Mouse (Mus musculus): Measurements from ENCODE around the gene Macrod2. TPM values are rescaled to one million over a fixed set of nuclear protein-coding genes. Genes with fewer than 3 reads are reported as not detected.

Macrod2 gene
- polyA plus RNA-seq, 1 experiment from 2014 or later = 65.9 TPM

DNA sequence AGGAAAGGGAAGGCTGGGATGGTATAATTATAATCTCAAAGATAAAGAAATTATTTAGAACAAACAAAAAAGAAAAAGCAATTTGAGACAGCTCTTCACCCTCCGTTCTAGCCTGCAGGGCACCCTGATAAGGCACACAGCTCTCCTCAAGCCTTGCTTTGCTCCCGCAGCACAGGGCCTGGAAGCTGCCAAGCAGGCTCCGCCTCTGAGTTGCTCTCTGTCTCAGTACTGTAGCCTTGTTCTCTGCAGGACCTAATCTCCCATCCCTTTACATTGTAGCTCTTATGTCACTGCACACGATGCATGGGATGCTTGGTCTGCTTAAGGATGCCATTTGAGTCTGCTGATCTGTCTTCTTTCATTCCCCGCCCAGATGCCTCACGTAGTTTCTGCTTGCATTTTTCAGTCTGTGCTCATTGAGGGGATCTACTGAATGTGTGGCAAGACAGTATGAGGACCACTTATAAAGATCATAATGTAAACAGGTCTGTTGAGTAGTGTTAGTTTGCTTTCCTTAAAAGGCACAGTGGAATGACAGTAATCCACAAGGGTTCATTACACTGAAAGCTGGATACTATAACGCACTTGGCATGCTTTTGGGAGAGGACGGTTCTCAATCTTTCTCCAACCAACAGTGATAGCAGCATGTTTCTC is 380.5 kb downstream of the Macrod2 start:
- no peak overlapping the region for H3K4me3 ChIP-seq (ENCODE audit: low read depth, low read length)
- WGBS = 77% methylated on average over 8 of the region's 8 CpGs
- no peak for ATAC-seq (ENCODE audit: low read depth)

DNA sequence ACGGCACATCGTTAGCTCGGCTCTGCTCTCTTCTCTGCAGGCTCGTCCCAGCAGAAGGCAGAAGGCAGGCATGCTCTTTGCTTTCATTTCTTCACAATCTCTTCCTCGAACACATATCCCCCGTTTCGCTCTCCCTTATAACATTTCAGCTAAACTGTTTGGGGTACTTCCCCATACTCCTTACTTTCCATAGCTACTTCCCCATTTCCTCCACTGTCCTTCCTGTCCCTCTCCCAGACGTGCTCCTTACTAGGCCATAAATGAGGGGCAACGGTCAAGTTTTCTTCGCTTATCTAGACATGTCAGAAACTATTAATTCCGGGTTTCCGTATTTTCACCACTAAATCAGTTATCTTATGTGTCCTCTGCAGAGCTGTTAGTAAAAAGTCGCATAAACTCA is 383.1 kb downstream of the Macrod2 start:
- WGBS = 89% methylated on average over 13 of the region's 13 CpGs
- H3K9ac ChIP-seq (replicated peaks; ENCODE audit: low read depth, low read length) = no peak overlapping the region
- no peaks in the 10 kb centered on the region for H3K36me3 ChIP-seq (ENCODE audit: control insufficient read depth, insufficient read depth, low read length)
- H3K4me1 ChIP-seq (ENCODE audit: control insufficient read depth, insufficient read depth, low read length) = no peaks in the 10 kb centered on the region
- no peak for ATAC-seq (ENCODE audit: low read depth)
- H3K4me3 ChIP-seq (ENCODE audit: low read depth, low read length) = no peak overlapping the region
- no peak overlapping the region for H3K27ac ChIP-seq (ENCODE audit: low read depth, low read length)
- H3K27me3 ChIP-seq (ENCODE audit: control insufficient read depth, insufficient read depth, low read length) = no peaks in the 10 kb centered on the region
- no peak overlapping the region for H3K4me2 ChIP-seq (ENCODE audit: low read depth, low read length)
- H3K9me3 ChIP-seq (ENCODE audit: control insufficient read depth, low read length) = no peaks in the 10 kb centered on the region

More for the DNA sequence above, 380.5 kb downstream of the Macrod2 start:
- Histone ChIP-seq H3K27ac (ENCODE audit: low read depth, low read length) (no peak overlapping the region), H3K36me3 (ENCODE audit: control insufficient read depth, insufficient read depth, low read length) (no peaks in the 10 kb centered on the region), H3K9me3 (ENCODE audit: control insufficient read depth, low read length) (no peaks in the 10 kb centered on the region), H3K27me3 (ENCODE audit: control insufficient read depth, insufficient read depth, low read length) (no peaks in the 10 kb centered on the region), H3K9ac (replicated peaks; ENCODE audit: low read depth, low read length) (no peak overlapping the region), H3K4me2 (ENCODE audit: low read depth, low read length) (no peak overlapping the region), H3K4me1 (ENCODE audit: control insufficient read depth, insufficient read depth, low read length) (no peaks in the 10 kb centered on the region)

DNA sequence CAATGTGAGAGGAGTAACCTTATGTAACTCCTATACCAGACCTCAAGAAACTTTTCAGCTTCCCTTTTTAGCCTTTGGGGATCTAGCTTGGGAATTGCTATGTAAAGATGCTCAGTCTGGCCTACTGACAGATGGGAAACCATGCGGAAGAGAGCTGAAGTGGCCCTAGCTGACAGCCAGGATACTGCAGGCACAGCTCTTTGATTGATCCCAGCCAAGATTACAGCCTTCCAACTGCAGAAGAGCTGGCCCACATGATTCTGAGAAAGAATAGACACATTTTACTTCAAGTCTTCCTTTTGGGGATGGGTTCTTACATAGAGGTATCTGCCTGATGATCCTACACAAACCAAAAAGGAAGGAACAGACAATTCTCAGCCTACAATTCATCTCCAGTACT is 387.9 kb downstream of the Macrod2 start:
- Histone ChIP-seq H3K4me1 (ENCODE audit: control insufficient read depth, insufficient read depth, low read length) (no peaks in the 10 kb centered on the region), H3K27me3 (ENCODE audit: control insufficient read depth, insufficient read depth, low read length) (no peaks in the 10 kb centered on the region), H3K27ac (ENCODE audit: low read depth, low read length) (no peak overlapping the region), H3K9ac (replicated peaks; ENCODE audit: low read depth, low read length) (no peak overlapping the region), H3K4me2 (ENCODE audit: low read depth, low read length) (no peak overlapping the region), H3K36me3 (ENCODE audit: control insufficient read depth, insufficient read depth, low read length) (no peaks in the 10 kb centered on the region), H3K9me3 (ENCODE audit: control insufficient read depth, low read length) (no peaks in the 10 kb centered on the region), H3K4me3 (ENCODE audit: low read depth, low read length) (no peak overlapping the region)
- no peak for ATAC-seq (ENCODE audit: low read depth)
- 70% methylated on average over 1 of the region's 1 CpGs for WGBS

- ATAC-seq (ENCODE audit: low read depth) = no peak
- H3K4me1 ChIP-seq (ENCODE audit: control insufficient read depth, insufficient read depth, low read length) = no peaks in the 10 kb centered on the region
- H3K9me3 ChIP-seq (ENCODE audit: control insufficient read depth, low read length) = no peaks in the 10 kb centered on the region
- H3K4me3 ChIP-seq (ENCODE audit: low read depth, low read length) = no peak overlapping the region
- 86% methylated on average over 2 of the region's 2 CpGs for WGBS
- no peaks in the 10 kb centered on the region for H3K36me3 ChIP-seq (ENCODE audit: control insufficient read depth, insufficient read depth, low read length)
- H3K9ac ChIP-seq (replicated peaks; ENCODE audit: low read depth, low read length) = no peak overlapping the region
- H3K27ac ChIP-seq (ENCODE audit: low read depth, low read length) = no peak overlapping the region
- H3K4me2 ChIP-seq (ENCODE audit: low read depth, low read length) = no peak overlapping the region
- no peaks in the 10 kb centered on the region for H3K27me3 ChIP-seq (ENCODE audit: control insufficient read depth, insufficient read depth, low read length)
Observed at GRCm38 (mm10) chr2:140784626-140785025, 389.5 kb downstream of the Macrod2 start.

DNA sequence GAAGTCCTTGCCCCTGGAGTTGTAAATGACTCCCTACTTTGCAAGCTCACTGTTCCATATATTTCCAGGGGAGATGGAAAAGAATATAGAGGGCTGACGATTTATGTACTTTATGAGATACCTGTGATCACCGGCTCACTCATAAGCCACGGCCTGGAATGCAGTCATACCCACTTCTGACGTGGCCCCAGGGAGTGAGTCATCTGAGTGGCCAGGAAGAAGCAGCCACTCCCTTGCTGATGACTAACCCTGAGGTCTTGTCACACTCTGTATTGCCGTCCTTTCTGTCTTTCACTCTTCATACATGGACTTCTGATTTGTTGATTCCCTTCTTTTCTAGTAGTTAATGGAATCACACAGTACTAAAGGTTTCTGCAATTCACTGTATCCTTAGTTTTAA is 395.3 kb downstream of the Macrod2 start:
- Histone ChIP-seq H3K27ac (ENCODE audit: low read depth, low read length) (no peak overlapping the region), H3K4me2 (ENCODE audit: low read depth, low read length) (no peak overlapping the region), H3K9ac (replicated peaks; ENCODE audit: low read depth, low read length) (no peak overlapping the region), H3K36me3 (ENCODE audit: control insufficient read depth, insufficient read depth, low read length) (no peaks in the 10 kb centered on the region), H3K9me3 (ENCODE audit: control insufficient read depth, low read length) (no peaks in the 10 kb centered on the region), H3K4me3 (ENCODE audit: low read depth, low read length) (no peak overlapping the region), H3K4me1 (ENCODE audit: control insufficient read depth, insufficient read depth, low read length) (no peaks in the 10 kb centered on the region), H3K27me3 (ENCODE audit: control insufficient read depth, insufficient read depth, low read length) (no peaks in the 10 kb centered on the region)
- no peak for ATAC-seq (ENCODE audit: low read depth)
- WGBS = 73% methylated on average over 5 of the region's 5 CpGs

DNA sequence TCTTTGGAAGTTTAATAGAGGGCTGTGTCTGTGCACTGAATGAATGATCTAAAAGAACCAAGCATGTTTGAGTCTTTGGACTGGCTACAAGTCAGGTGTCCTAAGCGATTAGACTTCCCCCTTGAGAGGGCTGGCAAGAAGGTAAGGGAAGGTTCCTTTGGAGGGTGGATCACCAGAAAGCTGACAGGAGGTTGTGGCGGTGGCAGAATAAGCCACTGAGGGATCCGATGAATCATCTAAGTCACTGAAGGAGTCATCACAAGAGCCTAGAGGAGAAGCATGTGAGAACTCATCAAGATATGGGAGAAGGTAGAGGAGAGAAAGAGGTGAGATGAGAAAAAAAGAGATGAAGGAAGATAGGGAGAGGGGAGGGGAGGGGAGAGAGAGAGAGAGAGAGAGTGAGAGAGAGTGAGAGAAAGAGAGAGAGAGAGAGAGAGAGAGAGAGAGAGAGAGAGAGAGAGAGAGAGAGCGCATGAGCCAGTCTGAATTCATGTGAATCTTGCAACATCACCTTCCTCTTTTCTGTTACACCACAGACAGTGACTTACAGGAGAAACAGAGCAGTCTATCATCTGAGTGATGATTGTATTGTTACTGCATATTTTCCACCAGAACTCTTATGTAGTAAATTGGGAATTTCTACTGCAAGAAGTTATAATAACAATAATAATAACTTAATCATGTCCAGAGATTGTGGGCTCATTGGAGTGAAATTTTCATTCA is 398.9 kb downstream of the Macrod2 start:
- 96% methylated on average over 4 of the region's 4 CpGs for WGBS
- no peak overlapping the region for H3K9ac ChIP-seq (replicated peaks; ENCODE audit: low read depth, low read length)
- no peaks in the 10 kb centered on the region for H3K27me3 ChIP-seq (ENCODE audit: control insufficient read depth, insufficient read depth, low read length)
- H3K4me1 ChIP-seq (ENCODE audit: control insufficient read depth, insufficient read depth, low read length) = no peaks in the 10 kb centered on the region
- H3K27ac ChIP-seq (ENCODE audit: low read depth, low read length) = no peak overlapping the region
- no peak overlapping the region for H3K4me2 ChIP-seq (ENCODE audit: low read depth, low read length)
- no peak overlapping the region for H3K4me3 ChIP-seq (ENCODE audit: low read depth, low read length)
- ATAC-seq (ENCODE audit: low read depth) = no peak
- H3K9me3 ChIP-seq (ENCODE audit: control insufficient read depth, low read length) = no peaks in the 10 kb centered on the region
- no peaks in the 10 kb centered on the region for H3K36me3 ChIP-seq (ENCODE audit: control insufficient read depth, insufficient read depth, low read length)

DNA sequence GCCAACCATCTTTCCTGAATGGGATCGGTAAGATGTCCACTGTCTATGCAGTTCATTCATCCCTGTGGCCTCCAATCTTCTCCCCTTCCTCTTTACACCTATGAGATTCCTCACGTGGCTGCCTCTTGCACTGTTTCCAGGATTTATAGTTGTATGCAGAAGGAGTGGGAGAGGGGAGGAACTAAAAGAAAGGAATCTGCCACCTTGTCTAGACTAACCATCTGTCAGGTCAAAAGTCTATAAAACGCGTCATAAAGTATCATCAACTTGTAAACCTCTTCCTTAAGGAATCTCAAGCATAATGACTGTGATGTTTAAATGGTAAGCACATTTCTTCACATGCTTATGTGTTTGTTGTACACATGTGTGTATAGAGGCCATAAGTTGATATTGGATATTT is 416.6 kb downstream of the Macrod2 start:
- WGBS = 82% methylated on average over 4 of the region's 4 CpGs
- no peak for ATAC-seq (ENCODE audit: low read depth)
- H3K9me3 ChIP-seq (ENCODE audit: control insufficient read depth, low read length) = no peaks in the 10 kb centered on the region
- H3K27ac ChIP-seq (ENCODE audit: low read depth, low read length) = no peak overlapping the region
- H3K4me3 ChIP-seq (ENCODE audit: low read depth, low read length) = no peak overlapping the region
- H3K4me2 ChIP-seq (ENCODE audit: low read depth, low read length) = no peak overlapping the region
- H3K27me3 ChIP-seq (ENCODE audit: control insufficient read depth, insufficient read depth, low read length) = no peaks in the 10 kb centered on the region
- H3K9ac ChIP-seq (replicated peaks; ENCODE audit: low read depth, low read length) = no peak overlapping the region
- no peaks in the 10 kb centered on the region for H3K4me1 ChIP-seq (ENCODE audit: control insufficient read depth, insufficient read depth, low read length)
- H3K36me3 ChIP-seq (ENCODE audit: control insufficient read depth, insufficient read depth, low read length) = no peaks in the 10 kb centered on the region

DNA sequence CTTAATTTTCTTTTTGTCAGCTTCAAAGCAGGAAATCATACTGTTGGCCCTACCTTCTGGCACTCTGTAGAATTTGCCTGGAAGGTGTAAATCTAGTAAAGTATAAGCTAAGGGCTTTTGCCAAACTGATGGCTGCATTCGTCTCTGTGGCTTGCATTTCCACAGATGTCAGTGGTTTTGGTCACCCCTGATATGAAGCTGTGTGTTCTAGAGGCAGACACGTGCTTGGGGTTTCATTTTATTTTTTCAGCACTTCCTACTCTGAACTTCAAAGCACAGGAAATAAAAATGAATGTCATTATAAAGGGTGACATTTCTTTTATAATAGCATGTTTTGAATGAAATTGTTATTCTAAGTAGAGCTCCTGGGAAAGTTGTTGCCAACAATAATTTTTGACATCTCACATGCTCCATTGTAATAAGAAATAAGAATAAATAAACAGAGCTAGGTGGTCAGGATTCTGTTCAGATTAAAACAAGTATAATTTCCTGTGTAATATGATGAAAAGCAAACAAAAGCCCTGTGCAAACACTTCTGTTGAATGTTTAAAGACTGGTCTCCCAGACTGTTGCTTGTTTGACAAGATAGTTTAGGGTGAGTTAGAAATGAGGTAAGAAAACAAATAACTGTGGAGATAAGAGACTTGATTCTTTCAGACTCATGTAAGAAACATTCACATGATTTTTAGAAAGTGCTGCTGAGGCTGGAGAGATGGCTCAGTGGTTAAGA is 424.4 kb downstream of the Macrod2 start:
- Histone ChIP-seq H3K4me1 (ENCODE audit: control insufficient read depth, insufficient read depth, low read length) (no peaks in the 10 kb centered on the region), H3K9me3 (ENCODE audit: control insufficient read depth, low read length) (no peaks in the 10 kb centered on the region), H3K27me3 (ENCODE audit: control insufficient read depth, insufficient read depth, low read length) (no peaks in the 10 kb centered on the region), H3K9ac (replicated peaks; ENCODE audit: low read depth, low read length) (no peak overlapping the region), H3K36me3 (ENCODE audit: control insufficient read depth, insufficient read depth, low read length) (no peaks in the 10 kb centered on the region), H3K4me2 (ENCODE audit: low read depth, low read length) (no peak overlapping the region), H3K4me3 (ENCODE audit: low read depth, low read length) (no peak overlapping the region), H3K27ac (ENCODE audit: low read depth, low read length) (no peak overlapping the region)
- WGBS = 60% methylated on average over 2 of the region's 2 CpGs
- ATAC-seq (ENCODE audit: low read depth) = no peak

GRCm38 (mm10) chr2:140822378-140822777 is 427.3 kb downstream of the Macrod2 start:
- WGBS = 94% methylated on average over 3 of the region's 3 CpGs
- no peak for ATAC-seq (ENCODE audit: low read depth)
- Histone ChIP-seq H3K4me2 (ENCODE audit: low read depth, low read length) (no peak overlapping the region), H3K27me3 (ENCODE audit: control insufficient read depth, insufficient read depth, low read length) (no peaks in the 10 kb centered on the region), H3K4me3 (ENCODE audit: low read depth, low read length) (no peak overlapping the region), H3K9me3 (ENCODE audit: control insufficient read depth, low read length) (no peaks in the 10 kb centered on the region), H3K4me1 (ENCODE audit: control insufficient read depth, insufficient read depth, low read length) (no peaks in the 10 kb centered on the region), H3K9ac (replicated peaks; ENCODE audit: low read depth, low read length) (no peak overlapping the region), H3K36me3 (ENCODE audit: control insufficient read depth, insufficient read depth, low read length) (no peaks in the 10 kb centered on the region), H3K27ac (ENCODE audit: low read depth, low read length) (no peak overlapping the region)
